Mouse (Mus musculus): ENCODE data around the gene Cd37. TPM values are rescaled to one million over a fixed set of nuclear protein-coding genes. Genes with fewer than 3 reads are reported as not detected.

The Cd37 gene
- polyA plus RNA-seq, 1 experiment from 2014 or later: 1.3 TPM

DNA sequence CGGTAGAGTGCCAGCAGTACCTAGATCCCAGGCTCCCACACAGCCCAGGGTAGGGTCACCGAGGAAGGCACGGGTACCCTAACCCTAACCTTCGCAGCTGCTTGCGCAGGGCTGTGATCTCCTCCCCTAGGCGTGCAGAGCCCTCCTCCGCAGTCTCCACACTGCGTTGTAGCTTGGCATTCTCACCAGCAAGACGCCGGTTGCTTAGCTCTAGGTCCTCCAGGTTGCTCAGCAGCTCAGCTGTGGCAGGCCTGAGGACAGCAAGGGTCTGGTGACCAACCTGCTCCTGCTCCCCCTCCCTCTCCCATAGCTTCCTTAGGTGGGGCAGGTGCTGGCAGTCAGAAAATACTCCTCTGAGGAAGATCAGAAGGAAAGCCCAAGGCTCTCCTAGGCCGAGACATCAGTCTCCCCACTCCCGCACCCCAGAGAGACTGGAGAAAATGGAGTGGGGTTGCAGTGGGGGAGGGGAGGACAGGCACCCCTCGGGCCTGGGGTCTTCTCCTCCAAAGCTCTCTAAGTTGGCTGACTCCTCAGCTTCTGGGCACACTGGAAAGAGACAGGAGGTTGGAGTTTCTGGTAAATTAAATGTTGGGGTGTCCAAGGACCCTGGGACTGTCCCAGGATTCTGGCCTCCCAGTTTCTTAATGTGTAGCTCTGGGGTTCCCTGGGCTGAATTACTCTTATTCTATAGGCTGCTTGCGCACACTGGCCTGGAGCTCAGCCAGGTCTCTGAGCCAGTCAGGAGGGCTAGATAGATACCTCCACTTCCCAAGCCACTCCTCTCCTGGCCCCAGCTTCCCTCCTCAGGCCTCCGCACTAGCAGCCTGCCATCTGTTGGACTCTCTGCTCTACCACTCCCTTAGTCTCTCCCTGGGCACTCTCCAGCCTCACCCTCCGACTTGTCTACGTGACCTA is 44.8 kb downstream of the Cd37 start:
- H3K4me3 ChIP-seq: no peak overlapping the region
- peaks cover 13% of the 10 kb centered on the region for H3K4me1 ChIP-seq
- peak overlapping the region; percentile 19; the same call in 1 of the 2 replicates for H3K9ac ChIP-seq
- no peaks in the 10 kb centered on the region for H3K9me3 ChIP-seq
- ATAC-seq (ENCODE audit: low FRiP score, low read depth): no peak
- no peak overlapping the region for H3K27ac ChIP-seq
- H3K27me3 ChIP-seq: peaks cover 26% of the 10 kb centered on the region
- no peaks in the 10 kb centered on the region for H3K36me3 ChIP-seq
- no peak overlapping the region for H3K4me2 ChIP-seq (replicated peaks)
- WGBS: 69% methylated on average over 17 of the region's 17 CpGs

DNA sequence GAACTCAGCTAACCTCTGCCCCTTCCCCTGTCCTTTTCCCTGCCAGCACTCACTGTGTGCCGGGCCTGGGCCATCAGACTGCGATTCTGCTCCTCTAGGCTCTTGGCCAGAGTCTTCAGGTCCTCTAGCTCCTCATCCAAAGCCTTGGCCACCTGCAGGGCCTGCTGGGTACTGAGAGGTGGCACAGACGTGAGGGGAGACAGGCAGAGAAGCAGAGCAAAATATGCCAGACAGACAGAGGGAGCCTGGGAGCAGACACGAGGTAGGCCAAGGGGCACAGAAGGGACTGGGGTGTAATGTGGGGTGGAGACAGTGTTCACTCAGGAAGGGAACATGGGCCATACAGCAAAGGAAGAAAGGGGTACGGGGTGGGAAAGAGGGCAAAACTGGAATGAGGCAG is 45.5 kb downstream of the Cd37 start:
- Histone ChIP-seq H3K9ac (no peak overlapping the region; the same call in 1 of the 2 replicates), H3K9me3 (no peaks in the 10 kb centered on the region), H3K36me3 (no peaks in the 10 kb centered on the region), H3K4me3 (no peak overlapping the region), H3K4me2 (replicated peaks) (no peak overlapping the region), H3K4me1 (peaks cover 13% of the 10 kb centered on the region), H3K27me3 (peaks cover 33% of the 10 kb centered on the region), H3K27ac (no peak overlapping the region)
- WGBS: 63% methylated on average over 5 of the region's 5 CpGs
- ATAC-seq (ENCODE audit: low FRiP score, low read depth): no peak

DNA sequence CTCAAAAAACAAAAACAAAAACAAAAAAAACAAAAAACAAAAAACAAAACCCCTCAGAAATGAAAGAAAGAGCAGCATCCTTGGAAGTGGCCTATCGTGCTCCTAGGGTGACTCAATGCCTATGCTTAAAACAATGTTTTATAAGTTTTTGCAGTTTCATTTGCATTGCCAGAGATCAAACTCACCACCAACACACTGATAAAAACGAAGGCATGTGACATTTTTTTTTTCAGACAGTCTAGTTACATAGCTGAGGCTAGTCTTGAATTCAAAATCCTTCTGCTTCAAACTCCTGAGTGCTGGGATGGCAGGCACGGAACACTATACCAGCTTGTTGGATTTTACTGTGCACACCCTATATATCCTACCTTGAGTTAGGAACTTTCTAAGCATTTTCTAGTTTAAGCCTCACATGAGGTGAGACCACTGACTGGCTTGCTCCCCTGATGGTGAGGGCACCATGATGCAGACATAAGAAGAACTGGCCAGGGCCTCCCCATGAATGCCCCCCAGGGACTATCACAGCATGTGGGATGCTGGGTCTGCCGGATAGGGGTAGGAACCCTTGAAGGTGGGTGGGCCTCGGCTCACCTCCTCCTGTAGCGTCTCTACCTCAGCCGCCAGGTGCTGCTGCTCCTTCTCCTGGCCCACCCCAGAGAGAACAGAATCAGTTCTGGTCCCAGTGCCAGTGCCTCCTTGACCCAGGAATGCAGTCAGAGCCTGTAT is 46.2 kb downstream of the Cd37 start:
- 0 out of 2 replicates have a peak overlapping the region, but pooled peaks have one; percentile 19 for H3K9ac ChIP-seq
- peaks cover 37% of the 10 kb centered on the region for H3K27me3 ChIP-seq

DNA sequence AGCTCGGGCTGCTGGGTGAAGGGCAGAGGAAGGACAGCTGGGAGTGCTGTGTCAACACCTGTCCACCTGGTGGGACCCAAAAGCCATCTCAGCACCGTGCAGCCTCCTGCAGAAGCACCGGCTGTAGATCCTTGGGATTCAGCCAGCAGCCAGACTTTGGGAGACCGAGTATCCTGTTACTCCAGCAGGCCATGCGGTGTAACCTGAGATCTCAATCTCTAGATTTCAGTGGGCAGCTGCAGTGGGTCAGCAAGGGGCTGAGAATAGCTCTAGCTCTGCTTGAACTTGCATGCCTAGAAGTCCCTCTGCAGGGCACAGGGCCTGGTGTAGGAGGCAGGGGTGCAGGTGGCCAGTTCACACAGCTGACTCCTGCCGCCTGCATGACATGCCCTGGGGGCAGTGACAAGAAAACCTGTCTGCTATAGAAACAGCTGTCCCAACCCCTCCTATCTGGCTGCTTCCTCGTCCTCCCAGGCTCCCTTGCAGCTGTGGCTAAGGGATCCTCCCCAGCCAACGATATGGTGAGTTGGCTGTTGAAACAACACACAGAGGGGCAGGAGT is 47.0 kb downstream of the Cd37 start:
- H3K9me3 ChIP-seq: no peaks in the 10 kb centered on the region
- peaks cover 35% of the 10 kb centered on the region for H3K27me3 ChIP-seq
- 6% methylated on average over 8 of the region's 8 CpGs for WGBS
- no peaks in the 10 kb centered on the region for H3K36me3 ChIP-seq
- H3K27ac ChIP-seq: peak overlapping the region; percentile 67
- H3K4me3 ChIP-seq: no peak overlapping the region
- 0 out of 2 replicates have a peak overlapping the region, but pooled peaks have one; percentile 19 for H3K9ac ChIP-seq
- peaks cover 13% of the 10 kb centered on the region for H3K4me1 ChIP-seq
- 0 out of 2 replicates have a peak overlapping the region, but pooled peaks have one; percentile 14 for H3K4me2 ChIP-seq (replicated peaks)
- peak; percentile 87 for ATAC-seq (ENCODE audit: low FRiP score, low read depth)

More for the DNA sequence above, 46.2 kb downstream of the Cd37 start:
- Histone ChIP-seq H3K36me3 (no peaks in the 10 kb centered on the region), H3K27ac (no peak overlapping the region), H3K4me2 (replicated peaks) (no peak overlapping the region), H3K4me3 (no peak overlapping the region), H3K4me1 (peaks cover 13% of the 10 kb centered on the region), H3K9me3 (no peaks in the 10 kb centered on the region)
- no peak for ATAC-seq (ENCODE audit: low FRiP score, low read depth)
- 85% methylated on average over 7 of the region's 7 CpGs for WGBS

DNA sequence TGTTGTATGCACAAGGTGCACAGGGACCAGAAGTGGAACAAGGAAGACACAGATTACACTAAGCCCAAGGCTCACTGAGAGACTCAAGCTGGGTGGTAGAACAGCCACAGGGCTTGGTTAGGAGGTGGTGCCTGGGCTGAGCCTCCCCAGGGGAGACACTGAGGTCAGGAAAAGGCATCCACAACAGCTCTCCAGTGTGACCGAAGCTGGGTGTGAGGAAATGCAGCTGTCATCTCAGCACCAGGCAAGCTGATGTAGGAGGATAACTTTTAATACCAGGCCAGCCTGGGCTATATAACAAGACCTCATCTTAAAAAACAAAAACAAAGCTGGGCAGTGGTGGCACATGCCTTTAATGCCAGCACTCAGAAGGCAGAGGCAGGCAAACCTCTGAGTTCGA is 47.8 kb downstream of the Cd37 start:
- no peak for ATAC-seq (ENCODE audit: low FRiP score, low read depth)
- Histone ChIP-seq H3K4me3 (no peak overlapping the region), H3K36me3 (no peaks in the 10 kb centered on the region), H3K4me1 (peaks cover 15% of the 10 kb centered on the region), H3K4me2 (replicated peaks) (no peak overlapping the region), H3K9me3 (no peaks in the 10 kb centered on the region), H3K27ac (no peak overlapping the region), H3K27me3 (peaks cover 41% of the 10 kb centered on the region), H3K9ac (no peak overlapping the region)
- WGBS: 66% methylated on average over 2 of the region's 2 CpGs

DNA sequence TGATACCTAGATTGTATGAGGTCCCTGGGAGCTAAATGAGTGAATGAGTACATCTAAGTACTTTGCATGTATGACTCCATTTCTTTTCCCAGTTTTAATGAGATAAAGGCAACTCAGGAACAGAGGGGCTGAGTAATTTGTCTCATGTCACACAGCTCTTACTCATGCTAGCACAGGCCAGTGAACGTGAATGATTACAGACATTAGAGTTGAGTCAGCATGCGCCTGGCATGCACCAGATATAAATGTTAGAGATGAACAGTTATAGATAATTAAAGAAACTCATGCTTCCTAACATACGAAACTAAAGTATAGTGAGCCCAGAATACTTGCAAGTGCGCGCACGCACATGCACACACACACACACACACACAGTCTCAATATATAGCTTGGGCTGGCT is 48.7 kb downstream of the Cd37 start:
- WGBS: 87% methylated on average over 6 of the region's 6 CpGs
- no peak for ATAC-seq (ENCODE audit: low FRiP score, low read depth)

DNA sequence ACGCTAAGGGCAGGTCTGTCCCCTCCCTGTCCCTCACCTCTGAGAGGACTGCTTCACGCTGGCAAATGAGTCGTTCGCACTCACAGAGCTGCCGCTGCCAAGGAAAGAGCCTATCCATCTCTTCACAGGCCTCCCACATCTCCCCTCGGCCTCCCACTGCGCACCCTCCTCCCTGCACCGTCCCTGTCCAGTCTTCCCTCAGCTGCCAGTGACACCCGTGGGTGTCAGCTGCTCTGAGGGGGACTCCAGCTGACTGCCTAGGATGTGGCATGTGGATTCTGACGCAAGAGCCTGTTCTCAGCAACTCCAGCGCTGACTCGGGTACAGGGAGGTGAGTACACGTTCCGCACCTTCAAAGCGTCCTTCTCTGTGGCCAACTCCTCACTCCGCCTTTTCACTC is 49.3 kb downstream of the Cd37 start:
- ATAC-seq (ENCODE audit: low FRiP score, low read depth): no peak
- Histone ChIP-seq H3K9ac (0 out of 2 replicates have a peak overlapping the region, but pooled peaks have one; percentile 13), H3K4me3 (no peak overlapping the region), H3K4me2 (replicated peaks) (no peak overlapping the region), H3K4me1 (peaks cover 16% of the 10 kb centered on the region), H3K9me3 (no peaks in the 10 kb centered on the region), H3K27me3 (peaks cover 49% of the 10 kb centered on the region), H3K27ac (no peak overlapping the region), H3K36me3 (no peaks in the 10 kb centered on the region)
- WGBS: 50% methylated on average over 16 of the region's 16 CpGs

More for the DNA sequence above, 48.7 kb downstream of the Cd37 start:
- no peak overlapping the region for H3K27ac ChIP-seq
- no peak overlapping the region for H3K4me3 ChIP-seq
- peaks cover 16% of the 10 kb centered on the region for H3K4me1 ChIP-seq
- no peak overlapping the region for H3K4me2 ChIP-seq (replicated peaks)
- no peaks in the 10 kb centered on the region for H3K36me3 ChIP-seq
- peaks cover 44% of the 10 kb centered on the region for H3K27me3 ChIP-seq
- H3K9ac ChIP-seq: no peak overlapping the region
- H3K9me3 ChIP-seq: no peaks in the 10 kb centered on the region

DNA sequence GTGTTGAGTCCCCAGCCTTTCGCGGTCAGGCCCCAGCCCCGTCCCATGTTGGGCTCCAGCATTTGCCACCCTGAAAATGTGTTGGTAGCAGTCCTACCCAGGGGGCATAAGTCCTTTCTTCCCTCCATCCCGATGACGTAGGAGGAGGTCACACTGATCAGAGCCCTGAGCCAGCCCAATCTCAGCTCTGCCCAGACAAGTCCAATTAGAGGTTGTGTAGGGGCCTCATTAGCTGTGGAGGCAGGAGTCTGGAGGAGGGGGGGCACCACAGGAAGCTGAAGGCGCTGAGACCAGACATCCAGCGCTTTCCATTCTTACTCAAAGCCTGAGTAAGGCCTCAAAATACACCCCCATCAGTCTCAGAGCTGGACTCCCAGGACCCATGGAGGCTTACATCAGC is 53.0 kb downstream of the Cd37 start:
- Histone ChIP-seq H3K4me2 (replicated peaks) (no peak overlapping the region), H3K4me1 (peaks cover 14% of the 10 kb centered on the region), H3K36me3 (no peaks in the 10 kb centered on the region), H3K27me3 (peaks cover 82% of the 10 kb centered on the region), H3K27ac (no peak overlapping the region), H3K9ac (peak overlapping the region; percentile 5; the same call in 1 of the 2 replicates), H3K9me3 (no peaks in the 10 kb centered on the region), H3K4me3 (no peak overlapping the region)
- WGBS: 50% methylated on average over 7 of the region's 7 CpGs
- no peak for ATAC-seq (ENCODE audit: low FRiP score, low read depth)

DNA sequence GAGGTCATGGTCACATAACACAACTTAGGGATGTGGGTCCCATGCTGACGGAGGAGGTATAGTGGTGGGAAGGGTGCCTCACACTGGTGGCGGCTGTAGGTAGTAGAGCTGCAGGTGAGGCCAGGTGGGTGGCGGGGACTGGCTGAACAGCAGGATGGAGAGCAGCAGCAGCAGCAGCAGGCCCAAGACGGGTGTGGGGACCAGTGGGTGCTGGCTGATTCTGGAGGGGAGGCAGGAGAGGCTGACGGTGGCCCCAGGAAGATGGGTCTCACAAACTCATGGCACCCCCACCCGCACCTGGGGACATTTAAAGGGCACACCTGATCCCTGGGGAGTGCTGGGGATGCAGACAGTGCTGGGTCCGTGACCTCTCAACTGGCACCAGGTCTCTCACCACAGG is 55.2 kb downstream of the Cd37 start:
- 62% methylated on average over 7 of the region's 7 CpGs for WGBS
- Histone ChIP-seq H3K27me3 (peaks cover 87% of the 10 kb centered on the region), H3K9me3 (no peaks in the 10 kb centered on the region), H3K27ac (no peak overlapping the region), H3K9ac (no peak overlapping the region), H3K4me1 (peaks cover 16% of the 10 kb centered on the region), H3K4me3 (no peak overlapping the region), H3K36me3 (no peaks in the 10 kb centered on the region), H3K4me2 (replicated peaks) (no peak overlapping the region)
- no peak for ATAC-seq (ENCODE audit: low FRiP score, low read depth)

Other genes with a start within 250 kb of the Cd37 start
- 94.6 and 96.8 TPM in 2 replicates for gene Irf3, start 241.5 kb downstream of the Cd37 start, polyA plus RNA-seq (2015; fragmentation: Nextera tagmentation; extraction: Ambion mirVana)
- 77.3 and 78.4 TPM in 2 replicates for gene Bcl2l12, start 240.4 kb downstream of the Cd37 start, polyA plus RNA-seq (2015; fragmentation: Nextera tagmentation; extraction: Ambion mirVana)
- 38.6 and 40.7 TPM in 2 replicates for gene Scaf1, start 222.8 kb downstream of the Cd37 start, polyA plus RNA-seq (2015; fragmentation: Nextera tagmentation; extraction: Ambion mirVana)
- 27.5 and 29.1 TPM in 2 replicates for gene Rras, start 221.2 kb downstream of the Cd37 start, polyA plus RNA-seq (2015; fragmentation: Nextera tagmentation; extraction: Ambion mirVana)
- gene Prr12, start 186.2 kb downstream of the Cd37 start, polyA plus RNA-seq (2015; fragmentation: Nextera tagmentation; extraction: Ambion mirVana): 14.5 and 15.3 TPM in 2 replicates
- gene Nosip, start 176.7 kb downstream of the Cd37 start, polyA plus RNA-seq (2015; fragmentation: Nextera tagmentation; extraction: Ambion mirVana): 71.2 and 71.4 TPM in 2 replicates
- gene Prrg2, start 176.4 kb downstream of the Cd37 start, polyA plus RNA-seq (2015; fragmentation: Nextera tagmentation; extraction: Ambion mirVana): 22.3 and 24.5 TPM in 2 replicates
- gene Rcn3, start 146.9 kb downstream of the Cd37 start, polyA plus RNA-seq (2015; fragmentation: Nextera tagmentation; extraction: Ambion mirVana): 462 and 483 TPM in 2 replicates
- 44.0 and 45.4 TPM in 2 replicates for gene Fcgrt, start 135.3 kb downstream of the Cd37 start, polyA plus RNA-seq (2015; fragmentation: Nextera tagmentation; extraction: Ambion mirVana)
- gene Rps11, start 114.7 kb downstream of the Cd37 start, polyA plus RNA-seq (2015; fragmentation: Nextera tagmentation; extraction: Ambion mirVana): 1,512 and 1,535 TPM in 2 replicates
- gene Rpl13a, start 110.4 kb downstream of the Cd37 start, polyA plus RNA-seq (2015; fragmentation: Nextera tagmentation; extraction: Ambion mirVana): 1,305 and 1,326 TPM in 2 replicates
- gene Gm45713, start 102.9 kb downstream of the Cd37 start, polyA plus RNA-seq (2015; fragmentation: Nextera tagmentation; extraction: Ambion mirVana): 0.60 and 0.75 TPM in 2 replicates
- 1.0 and 1.2 TPM in 2 replicates for gene Flt3l, start 102.7 kb downstream of the Cd37 start, polyA plus RNA-seq (2015; fragmentation: Nextera tagmentation; extraction: Ambion mirVana)
- gene Pih1d1, start 84.8 kb downstream of the Cd37 start, polyA plus RNA-seq (2015; fragmentation: Nextera tagmentation; extraction: Ambion mirVana): 86.9 and 87.1 TPM in 2 replicates
- gene Aldh16a1, start 84.5 kb downstream of the Cd37 start, polyA plus RNA-seq (2015; fragmentation: Nextera tagmentation; extraction: Ambion mirVana): 45.1 and 46.4 TPM in 2 replicates
- 0.19 and 0.23 TPM in 2 replicates for gene Slc17a7, start 75.2 kb downstream of the Cd37 start, polyA plus RNA-seq (2015; fragmentation: Nextera tagmentation; extraction: Ambion mirVana)
- gene Gfy, start 59.5 kb downstream of the Cd37 start, polyA plus RNA-seq (2015; fragmentation: Nextera tagmentation; extraction: Ambion mirVana): not detected in 2 replicates
- not detected in 2 replicates for gene Pth2, start 58.1 kb downstream of the Cd37 start, polyA plus RNA-seq (2015; fragmentation: Nextera tagmentation; extraction: Ambion mirVana)
- gene Ccdc155, start 34.2 kb downstream of the Cd37 start, polyA plus RNA-seq (2015; fragmentation: Nextera tagmentation; extraction: Ambion mirVana): 0.93 and 1.4 TPM in 2 replicates
- 1.3 and 1.4 TPM in 2 replicates for gene Dkkl1, start 27.0 kb downstream of the Cd37 start, polyA plus RNA-seq (2015; fragmentation: Nextera tagmentation; extraction: Ambion mirVana)
- 259 and 263 TPM in 2 replicates for gene Tead2, start 23.4 kb downstream of the Cd37 start, polyA plus RNA-seq (2015; fragmentation: Nextera tagmentation; extraction: Ambion mirVana)
- 0.28 and 0.43 TPM in 2 replicates for gene Slc6a16, start 2.0 kb upstream of the Cd37 start, polyA plus RNA-seq (2015; fragmentation: Nextera tagmentation; extraction: Ambion mirVana)
- not detected in 2 replicates for gene Slc6a21, start 38.4 kb upstream of the Cd37 start, polyA plus RNA-seq (2015; fragmentation: Nextera tagmentation; extraction: Ambion mirVana)
- gene Trpm4, start 94.7 kb upstream of the Cd37 start, polyA plus RNA-seq (2015; fragmentation: Nextera tagmentation; extraction: Ambion mirVana): 15.8 and 19.6 TPM in 2 replicates
- 3.9 and 4.3 TPM in 2 replicates for gene Hrc, start 96.2 kb upstream of the Cd37 start, polyA plus RNA-seq (2015; fragmentation: Nextera tagmentation; extraction: Ambion mirVana)
- gene Ppfia3, start 127.9 kb upstream of the Cd37 start, polyA plus RNA-seq (2015; fragmentation: Nextera tagmentation; extraction: Ambion mirVana): 5.2 and 6.9 TPM in 2 replicates
- gene Lin7b, start 131.5 kb upstream of the Cd37 start, polyA plus RNA-seq (2015; fragmentation: Nextera tagmentation; extraction: Ambion mirVana): 1.4 and 2.5 TPM in 2 replicates
- gene Snrnp70, start 156.6 kb upstream of the Cd37 start, polyA plus RNA-seq (2015; fragmentation: Nextera tagmentation; extraction: Ambion mirVana): 262 and 283 TPM in 2 replicates
- gene Kcna7, start 166.5 kb upstream of the Cd37 start, polyA plus RNA-seq (2015; fragmentation: Nextera tagmentation; extraction: Ambion mirVana): 0.09 TPM in 1 of 2 replicates, not detected in the other
- 3.0 and 3.2 TPM in 2 replicates for gene Ntf5, start 174.6 kb upstream of the Cd37 start, polyA plus RNA-seq (2015; fragmentation: Nextera tagmentation; extraction: Ambion mirVana)
- 0.40 TPM in 1 of 2 replicates, not detected in the other for gene Lhb, start 181.7 kb upstream of the Cd37 start, polyA plus RNA-seq (2015; fragmentation: Nextera tagmentation; extraction: Ambion mirVana)
- 41.7 and 45.9 TPM in 2 replicates for gene Gys1, start 195.7 kb upstream of the Cd37 start, polyA plus RNA-seq (2015; fragmentation: Nextera tagmentation; extraction: Ambion mirVana)
- gene Ruvbl2, start 199.0 kb upstream of the Cd37 start, polyA plus RNA-seq (2015; fragmentation: Nextera tagmentation; extraction: Ambion mirVana): 142 and 144 TPM in 2 replicates
- 5,430 and 5,479 TPM in 2 replicates for gene Ftl1, start 220.8 kb upstream of the Cd37 start, polyA plus RNA-seq (2015; fragmentation: Nextera tagmentation; extraction: Ambion mirVana)
- 167 and 170 TPM in 2 replicates for gene Bax, start 227.8 kb upstream of the Cd37 start, polyA plus RNA-seq (2015; fragmentation: Nextera tagmentation; extraction: Ambion mirVana)
- gene Tulp2, start 242.8 kb upstream of the Cd37 start, polyA plus RNA-seq (2015; fragmentation: Nextera tagmentation; extraction: Ambion mirVana): 1.0 and 1.2 TPM in 2 replicates
- gene Gm45808, start 247.7 kb upstream of the Cd37 start, polyA plus RNA-seq (2015; fragmentation: Nextera tagmentation; extraction: Ambion mirVana): not detected in 2 replicates
- 2.9 and 4.0 TPM in 2 replicates for gene Dhdh, start 249.7 kb upstream of the Cd37 start, polyA plus RNA-seq (2015; fragmentation: Nextera tagmentation; extraction: Ambion mirVana)

Measured in limb, embryonic 13.5 days (tissue).